Mouse (Mus musculus) layer of hippocampus, adult 11-12 months (tissue): ENCODE results near the gene Btbd35f25.
"Not testable (repeated sequence)": the region's sequence is repeated elsewhere in the genome, so short reads cannot be mapped to it uniquely, and the experiment has no call there.

Source experiments
- DNase-seq: peaks from one replicate; pipeline ENCODE4 v3.0.0; 2022; ENCODE audit warnings: low spot score

Gene Btbd35f25

DNA sequence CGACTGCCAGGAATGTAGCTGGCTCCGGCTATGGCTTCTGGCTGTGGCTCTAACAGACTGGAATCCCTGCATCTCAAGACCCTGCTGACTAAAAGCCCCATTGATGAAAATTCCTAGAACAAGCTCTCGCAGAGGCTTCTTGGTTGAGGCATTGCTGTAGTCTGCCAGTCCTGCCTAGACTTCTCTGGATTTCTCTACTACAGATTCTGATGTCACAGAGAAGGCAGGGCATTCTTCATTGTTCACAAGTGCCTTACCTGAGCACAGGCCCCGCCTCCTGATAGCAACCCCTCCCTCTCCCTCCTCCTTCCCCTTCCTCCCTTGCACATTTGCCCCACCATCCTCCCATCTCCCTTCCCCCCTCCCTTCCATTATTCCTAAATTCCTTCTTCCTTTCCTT lies at the start of gene Btbd35f25:
Btbd35f25 (minus strand) TSS at position 101 of the 400 bp plus-strand sequence.
- not testable (repeated sequence) for DNase-seq

- DNase-seq, result no peak
These were observed 49.3 kb upstream of the Btbd35f25 start for GRCm38 (mm10) chrX:31766255-31766654.

DNA sequence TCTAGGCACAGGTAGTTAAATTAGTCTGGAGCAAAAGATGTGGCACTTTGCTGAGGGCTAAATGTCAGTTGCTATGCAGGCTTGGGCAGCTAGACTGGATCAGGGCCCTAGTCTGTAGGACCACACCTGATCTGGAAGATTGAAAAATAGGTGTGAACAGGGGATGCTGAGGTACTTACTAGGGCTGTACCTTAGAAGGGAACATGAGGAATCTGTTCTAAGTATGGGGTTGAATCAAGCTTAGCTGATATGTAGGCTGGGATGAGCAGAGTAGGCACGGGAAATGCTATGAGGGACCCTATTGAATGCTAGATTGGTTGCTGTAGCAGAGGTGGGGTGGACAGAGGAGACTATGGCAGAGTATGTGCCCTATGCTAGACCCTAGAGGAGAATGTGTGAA lies 47.0 kb upstream of the Btbd35f25 start:
- no peak for DNase-seq

- DNase-seq, result no peak
These were observed 28.1 kb upstream of the Btbd35f25 start for GRCm38 (mm10) chrX:31745079-31745478.

- no peak for DNase-seq
These were observed 20.0 kb upstream of the Btbd35f25 start for GRCm38 (mm10) chrX:31736958-31737357.
